Mouse (Mus musculus): Measurements from ENCODE around the gene Col5a3.

GRCm38 (mm10) chr9:20785055-20785454, 29.8 kb downstream of the Col5a3 start:
- TF ChIP-seq GATA1 (IDR thresholded peaks at IDR 0.05; ENCODE audit: borderline replicate concordance, low read length), result no peak
- TF ChIP-seq FLI1 (IDR thresholded peaks at IDR 0.05; ENCODE audit: low read length), result no peak
